Mouse (Mus musculus): ENCODE measurements at regions not wholly inside any gene's neighbourhood (a gene's known extent, or its start where the extent isn't known, plus 50 kb on each side); places are given as distances from the start of the nearest gene placed in this dataset.
A peak's percentile ranks its signal among the peaks of the same experiment; 100 is the strongest.

- no peak for DNase-seq
Measured at GRCm38 (mm10) chr13:90733265-90733664, 171.9 kb downstream of the Atp6ap1l start.

- DNase-seq, result peak; percentile 12 to 59
Measured at GRCm38 (mm10) chr13:90729078-90729477, 176.1 kb downstream of the Atp6ap1l start.

GRCm38 (mm10) chr13:90727816-90728215, 177.3 kb downstream of the Atp6ap1l start:
- no peak for DNase-seq

GRCm38 (mm10) chr13:90725053-90725827, 179.9 kb downstream of the Atp6ap1l start:
- DNase-seq, result no peak

GRCm38 (mm10) chr13:90724598-90724997, 180.6 kb downstream of the Atp6ap1l start:
- no peak for DNase-seq

GRCm38 (mm10) chr13:90723533-90723898, 181.6 kb downstream of the Atp6ap1l start:
- DNase-seq, result no peak

GRCm38 (mm10) chr13:90722599-90723532, 182.3 kb downstream of the Atp6ap1l start:
- no peak for DNase-seq

GRCm38 (mm10) chr13:90684324-90684723, 220.8 kb downstream of the Atp6ap1l start:
- DNase-seq, result no peak

- no peak for DNase-seq
Measured at GRCm38 (mm10) chr13:90679162-90680010, 225.8 kb downstream of the Atp6ap1l start.

- DNase-seq, result no peak
Measured at GRCm38 (mm10) chr13:90673823-90674222, 231.3 kb downstream of the Atp6ap1l start.

- no peak for DNase-seq
Measured at GRCm38 (mm10) chr13:90673079-90673478, 232.1 kb downstream of the Atp6ap1l start.

- DNase-seq, result no peak
Measured at GRCm38 (mm10) chr13:90661567-90662141, 243.5 kb downstream of the Atp6ap1l start.

- DNase-seq, result no peak
Measured at GRCm38 (mm10) chr13:90660950-90661349, 244.2 kb downstream of the Atp6ap1l start.

- no peak for DNase-seq
Measured at GRCm38 (mm10) chr13:90659087-90659486, 246.1 kb downstream of the Atp6ap1l start.

- DNase-seq, result no peak
Measured at GRCm38 (mm10) chr13:90646356-90646755, 258.8 kb downstream of the Atp6ap1l start.

GRCm38 (mm10) chr13:90644216-90644615, 260.9 kb downstream of the Atp6ap1l start:
- no peak for DNase-seq

- no peak for DNase-seq
Measured at GRCm38 (mm10) chr13:90643575-90644215, 261.5 kb downstream of the Atp6ap1l start.

GRCm38 (mm10) chr13:90643109-90643508, 262.0 kb downstream of the Atp6ap1l start:
- no peak for DNase-seq

GRCm38 (mm10) chr13:90642206-90642823, 262.8 kb downstream of the Atp6ap1l start:
- DNase-seq, result no peak
